Mouse (Mus musculus) cortical plate, adult 2 months (tissue): ENCODE data around the gene Dis3l2.

Experiments used
- CTCF ChIP-seq: fragments of 200-500 bp; IDR thresholded peaks from 2 replicates; pipeline ENCODE4 v1.5.1; 2011; ENCODE audit warnings: mild to moderate bottlenecking, control low read depth, low read length; ENCODE audit not compliant: insufficient read depth; ENCODE audit errors: extremely low read depth
- POLR2A ChIP-seq: fragments of 200-500 bp; IDR thresholded peaks from 2 replicates; pipeline ENCODE4 v1.6.1; 2011; ENCODE audit warnings: mild to moderate bottlenecking, low read length, control low read depth; ENCODE audit not compliant: insufficient read depth; ENCODE audit errors: extremely low read depth

GRCm38 (mm10) chr1:87051369-87051768, 347.8 kb downstream of the Dis3l2 start:
- TF ChIP-seq POLR2A, result no peak
- no peak for TF ChIP-seq CTCF
